Mouse (Mus musculus) liver, embryonic 13.5 days (tissue): ENCODE results near the gene Nfam1. TPM values are rescaled to one million over a fixed set of nuclear protein-coding genes. Genes with fewer than 3 reads are reported as not detected.

ENCODE experiments used
- ATAC-seq: fragments of 200-750 bp; cut with Nextera tagmentation; 2 replicates; pipeline ENCODE4 v1.8.0; 2017; ENCODE audit warnings: low read depth, mild to moderate bottlenecking, moderate number of reproducible peaks, moderate library complexity
- DNase-seq: peaks from one replicate; pipeline ENCODE4 v3.0.0; 2022
- H3K27ac ChIP-seq: fragments of 300-500 bp; sonication (generic); 2 replicates; pipeline ENCODE4 v1.5.1; 2015; ENCODE audit warnings: moderate library complexity, mild to moderate bottlenecking, inconsistent platforms
- H3K27me3 ChIP-seq: fragments of 300-500 bp; sonication (generic); 2 replicates; pipeline ENCODE4 v1.6.1; 2015; ENCODE audit warnings: mild to moderate bottlenecking, inconsistent platforms
- H3K36me3 ChIP-seq: fragments of 300-500 bp; sonication (generic); 2 replicates; pipeline ENCODE4 v1.6.1; 2015; ENCODE audit warnings: mild to moderate bottlenecking, inconsistent platforms
- H3K4me1 ChIP-seq: fragments of 300-500 bp; sonication (generic); replicated peaks from 2 replicates; pipeline ENCODE4 v1.6.1; 2015; ENCODE audit warnings: inconsistent platforms
- H3K4me2 ChIP-seq: fragments of 300-500 bp; sonication (generic); 2 replicates; pipeline ENCODE4 v1.6.1; 2015; ENCODE audit warnings: inconsistent platforms, mild to moderate bottlenecking, moderate library complexity
- H3K4me3 ChIP-seq: fragments of 300-500 bp; sonication (generic); replicated peaks from 2 replicates; pipeline ENCODE4 v1.5.1; 2015; ENCODE audit warnings: mild to moderate bottlenecking, inconsistent platforms
- H3K9ac ChIP-seq: fragments of 300-500 bp; sonication (generic); 2 replicates; pipeline ENCODE4 v1.6.1; 2015; ENCODE audit warnings: mild to moderate bottlenecking, inconsistent platforms
- H3K9me3 ChIP-seq: fragments of 300-500 bp; sonication (generic); replicated peaks from 2 replicates; pipeline ENCODE4 v1.6.1; 2016; ENCODE audit warnings: inconsistent platforms
- WGBS: fragments of 180-500 bp; shearing (Covaris S2); methylation state at CpG from one replicate; pipeline ENCODE4 v1.1.7; 2015; ENCODE audit not compliant: insufficient replicate concordance; 5-methylcytosine and 5-hydroxymethylcytosine counted together
- polyA plus RNA-seq: library from polyadenylated mRNA; unstranded; fragments of >200 nt; fragmentation: Nextera tagmentation; extraction: Ambion mirVana; gene quantifications from 2 replicates; pipeline ENCODE4 v1.2.1, GENCODE M21; 2015

The Nfam1 gene
- polyA plus RNA-seq, 1 experiment from 2014 or later, result 5.9 TPM

- peak within 1 kb of the TSS; percentile 33 for H3K9ac ChIP-seq
- peaks cover 15% of the 10 kb centered on the region for H3K4me1 ChIP-seq
- WGBS, result under 1% methylated on average over 20 of the region's 20 CpGs
These were observed 45.4 kb downstream of the Nfam1 start, which contains the start of gene Tcf20 for GRCm38 (mm10) chr15:82987732-82988112. Gene Tcf20, minus strand, starts transcription at chr15:82987872.

DNA sequence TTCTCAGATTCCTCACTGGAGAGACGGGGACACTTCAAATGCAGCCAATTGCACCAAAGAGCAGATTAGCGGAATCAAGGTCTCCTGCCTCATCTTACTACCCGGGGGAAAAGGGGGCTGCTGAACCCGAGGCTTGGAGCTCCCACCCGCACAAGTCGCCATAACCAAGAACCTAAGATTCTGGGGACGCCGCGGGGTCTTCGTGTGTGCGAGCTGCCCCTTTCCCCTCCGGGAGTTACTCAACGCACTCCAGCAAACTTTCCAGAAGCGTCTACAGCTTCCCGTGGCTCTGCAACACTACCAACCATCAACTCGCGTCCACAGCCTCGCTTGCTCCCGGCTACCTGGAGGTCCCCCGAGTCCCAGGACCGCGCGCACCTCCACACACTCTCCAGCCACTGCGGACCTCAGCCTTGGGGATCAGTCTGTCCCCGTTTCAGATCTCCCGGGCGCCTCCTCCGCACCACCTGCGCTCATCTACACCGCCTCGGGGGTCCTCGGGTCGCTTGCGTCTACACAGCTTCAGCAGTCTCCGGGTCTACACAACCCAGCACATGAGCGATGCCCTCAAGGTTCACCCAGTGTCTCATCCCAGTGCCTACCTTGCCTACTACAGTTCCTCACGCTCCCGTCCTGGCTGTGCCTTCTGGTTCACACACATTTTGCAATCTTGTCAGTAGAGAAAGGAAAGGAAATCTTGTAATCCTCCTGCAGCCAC lies 45.9 kb downstream of the Nfam1 start:
- no peaks in the 10 kb centered on the region for H3K9me3 ChIP-seq
- no peak overlapping the region for H3K27ac ChIP-seq
- peak overlapping the region; percentile 33 for H3K9ac ChIP-seq
- H3K4me1 ChIP-seq, result peaks cover 15% of the 10 kb centered on the region
- peaks cover 83% of the 10 kb centered on the region for H3K27me3 ChIP-seq
- H3K4me2 ChIP-seq, result peak overlapping the region; percentile 72
- 2% methylated on average over 38 of the region's 38 CpGs for WGBS
- H3K36me3 ChIP-seq, result no peaks in the 10 kb centered on the region
- H3K4me3 ChIP-seq, result peak overlapping the region; percentile 50
- ATAC-seq, result 0 out of 2 replicates have a peak, but pooled peaks have one; percentile 22
- no peak for DNase-seq

More at GRCm38 (mm10) chr15:82987732-82988112, 45.4 kb downstream of the Nfam1 start, which contains the start of gene Tcf20:
- Histone ChIP-seq H3K27me3 (peaks cover 77% of the 10 kb centered on the region), H3K9me3 (no peaks in the 10 kb centered on the region), H3K36me3 (no peaks in the 10 kb centered on the region), H3K4me3 (peak within 1 kb of the TSS; percentile 50), H3K4me2 (peak within 1 kb of the TSS; percentile 72), H3K27ac (no peak within 1 kb of the TSS)
- ATAC-seq (peak; percentile 83), DNase-seq (peak; percentile 79)

DNA sequence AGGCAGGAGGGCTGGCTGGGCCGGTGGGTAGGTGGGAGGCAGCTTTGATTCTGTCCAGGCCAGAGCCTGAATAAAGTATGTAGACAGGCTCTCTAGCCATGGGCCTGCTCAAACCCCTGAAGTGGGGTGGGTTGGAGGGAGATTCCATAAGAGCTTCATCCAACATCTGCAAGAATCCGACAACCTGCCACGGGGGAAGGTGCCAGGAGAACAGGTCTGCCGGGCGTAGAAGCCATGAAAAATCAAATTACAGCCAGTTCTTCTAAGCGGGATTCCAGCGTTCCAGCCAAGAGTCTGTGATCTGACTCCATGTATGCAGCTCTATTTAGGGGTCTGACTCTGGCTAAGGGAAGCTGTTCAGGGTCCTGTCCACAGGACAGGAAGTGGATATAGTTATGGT lies 48.5 kb downstream of the Nfam1 start:
- peaks cover 81% of the 10 kb centered on the region for H3K27me3 ChIP-seq
- 75% methylated on average over 7 of the region's 7 CpGs for WGBS
- DNase-seq, result no peak
- no peak overlapping the region for H3K4me2 ChIP-seq
- no peaks in the 10 kb centered on the region for H3K9me3 ChIP-seq
- H3K4me3 ChIP-seq, result no peak overlapping the region
- H3K9ac ChIP-seq, result no peak overlapping the region
- ATAC-seq, result no peak
- peaks cover 15% of the 10 kb centered on the region for H3K4me1 ChIP-seq
- no peaks in the 10 kb centered on the region for H3K36me3 ChIP-seq
- no peak overlapping the region for H3K27ac ChIP-seq

GRCm38 (mm10) chr15:82984097-82984496 lies 49.0 kb downstream of the Nfam1 start:
- Histone ChIP-seq H3K9ac (no peak overlapping the region), H3K4me1 (peaks cover 15% of the 10 kb centered on the region), H3K27me3 (peaks cover 77% of the 10 kb centered on the region), H3K27ac (no peak overlapping the region), H3K9me3 (no peaks in the 10 kb centered on the region), H3K4me3 (no peak overlapping the region), H3K36me3 (no peaks in the 10 kb centered on the region), H3K4me2 (no peak overlapping the region)
- no peak for DNase-seq
- no peak for ATAC-seq
- 13% methylated on average over 3 of the region's 4 CpGs for WGBS

- Histone ChIP-seq H3K27me3 (peaks cover 71% of the 10 kb centered on the region), H3K4me3 (no peak overlapping the region), H3K9me3 (no peaks in the 10 kb centered on the region), H3K9ac (no peak overlapping the region), H3K27ac (no peak overlapping the region), H3K4me1 (peaks cover 15% of the 10 kb centered on the region), H3K36me3 (no peaks in the 10 kb centered on the region), H3K4me2 (no peak overlapping the region)
- DNase-seq (no peak), ATAC-seq (no peak)
- 40% methylated on average over 9 of the region's 9 CpGs for WGBS
These were observed 49.6 kb downstream of the Nfam1 start for GRCm38 (mm10) chr15:82983416-82984026.

DNA sequence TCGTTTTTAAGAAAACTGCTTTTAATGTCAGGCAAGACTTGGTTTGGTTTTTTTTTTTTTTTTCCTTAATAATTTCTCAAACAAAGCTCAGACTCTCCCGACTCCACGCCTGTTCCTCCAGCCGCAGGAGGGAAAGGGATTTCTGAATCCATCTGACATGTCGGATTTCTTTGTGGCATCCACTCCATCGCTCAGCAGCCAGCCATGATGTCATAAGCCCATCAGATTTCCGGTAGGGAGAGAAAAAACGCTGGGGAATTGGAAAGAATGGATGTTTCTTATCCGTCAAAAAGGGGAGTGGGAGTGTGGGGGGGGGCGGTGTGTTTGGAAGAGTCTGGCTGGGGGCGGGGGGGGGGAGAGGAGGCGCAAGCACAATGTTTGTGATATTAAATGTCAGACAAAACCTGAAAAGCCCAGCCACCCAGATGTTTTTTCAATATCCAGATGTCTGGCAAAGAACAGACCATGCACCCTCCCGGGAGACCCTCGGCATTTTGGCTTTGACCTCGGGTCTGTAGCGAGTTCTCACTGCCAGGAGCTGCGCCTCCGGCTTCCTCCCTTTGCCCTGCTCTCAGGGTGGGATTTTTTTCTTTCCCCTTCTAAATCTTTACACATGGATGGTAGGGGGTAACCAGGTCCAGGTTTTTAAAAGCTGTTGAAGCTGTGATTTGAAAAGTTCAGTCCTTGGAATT lies 50.2 kb downstream of the Nfam1 start:
- WGBS, result 25% methylated on average over 18 of the region's 18 CpGs
- Histone ChIP-seq H3K9ac (no peak overlapping the region), H3K4me1 (peaks cover 8% of the 10 kb centered on the region), H3K9me3 (no peaks in the 10 kb centered on the region), H3K27ac (no peak overlapping the region), H3K4me3 (no peak overlapping the region), H3K4me2 (no peak overlapping the region), H3K36me3 (no peaks in the 10 kb centered on the region), H3K27me3 (peaks cover 65% of the 10 kb centered on the region)
- DNase-seq, result no peak
- no peak for ATAC-seq

DNA sequence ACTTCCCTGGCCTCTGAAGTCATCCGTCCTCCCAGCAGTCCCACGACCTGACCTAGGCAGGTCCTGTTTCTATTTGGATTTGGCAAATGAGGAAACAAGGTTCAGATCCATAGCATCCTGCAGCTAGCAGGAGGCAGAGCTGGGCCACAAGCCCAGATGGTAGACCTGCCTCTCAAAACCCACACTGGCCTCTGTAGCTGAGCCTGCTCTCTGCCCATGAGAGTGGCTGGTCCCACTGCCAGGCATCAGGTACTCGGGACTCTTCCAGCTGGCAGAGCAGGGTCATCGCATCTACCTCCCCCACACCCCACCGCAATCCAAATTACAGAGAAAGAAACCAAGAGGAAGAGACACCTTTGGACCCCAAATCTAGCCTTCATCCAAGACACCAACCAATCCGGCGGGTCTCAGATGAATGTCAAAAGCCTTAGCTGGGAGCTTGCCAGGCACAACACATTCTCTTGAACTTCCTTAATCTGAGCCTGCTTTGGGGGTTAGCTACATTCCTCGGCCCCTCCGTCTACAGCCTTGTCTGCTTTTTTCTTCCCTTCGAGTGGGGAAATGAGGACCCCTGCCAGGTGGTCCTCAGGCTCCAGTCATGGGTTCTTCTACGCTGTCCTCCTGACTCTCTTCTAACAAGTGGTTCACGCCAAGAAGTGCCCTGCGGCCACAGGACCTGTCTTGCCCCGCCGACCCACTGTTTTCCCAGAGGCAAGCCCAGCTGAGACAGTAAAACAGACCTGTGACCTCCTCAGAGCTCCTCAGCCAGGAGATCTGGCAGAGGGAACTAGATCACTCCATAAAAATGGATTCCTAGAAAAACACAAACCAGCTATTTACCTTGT lies 51.2 kb downstream of the Nfam1 start:
- no peak overlapping the region for H3K9ac ChIP-seq
- H3K4me2 ChIP-seq, result no peak overlapping the region
- WGBS, result 35% methylated on average over 15 of the region's 15 CpGs
- H3K4me3 ChIP-seq, result no peak overlapping the region
- H3K27me3 ChIP-seq, result peaks cover 56% of the 10 kb centered on the region
- DNase-seq (no peak), ATAC-seq (no peak)
- H3K4me1 ChIP-seq, result peaks cover 1% of the 10 kb centered on the region
- H3K9me3 ChIP-seq, result no peaks in the 10 kb centered on the region
- H3K27ac ChIP-seq, result no peak overlapping the region
- no peaks in the 10 kb centered on the region for H3K36me3 ChIP-seq

- DNase-seq (no peak), ATAC-seq (no peak)
- no peak overlapping the region for H3K4me2 ChIP-seq
- H3K27ac ChIP-seq, result no peak overlapping the region
- no peak overlapping the region for H3K4me3 ChIP-seq
- no peak overlapping the region for H3K9ac ChIP-seq
- no peaks in the 10 kb centered on the region for H3K36me3 ChIP-seq
- H3K4me1 ChIP-seq, result no peaks in the 10 kb centered on the region
- no peaks in the 10 kb centered on the region for H3K9me3 ChIP-seq
- H3K27me3 ChIP-seq, result peaks cover 34% of the 10 kb centered on the region
- WGBS, result 65% methylated on average over 1 of the region's 1 CpGs
These were observed 53.6 kb downstream of the Nfam1 start for GRCm38 (mm10) chr15:82979531-82979930.

GRCm38 (mm10) chr15:82974471-82974870 lies 58.6 kb downstream of the Nfam1 start:
- WGBS, result 63% methylated on average over 1 of the region's 1 CpGs
- no peaks in the 10 kb centered on the region for H3K27me3 ChIP-seq
- H3K9me3 ChIP-seq, result no peaks in the 10 kb centered on the region
- no peak overlapping the region for H3K4me2 ChIP-seq
- H3K27ac ChIP-seq, result no peak overlapping the region
- H3K36me3 ChIP-seq, result no peaks in the 10 kb centered on the region
- ATAC-seq (no peak), DNase-seq (no peak)
- no peak overlapping the region for H3K9ac ChIP-seq
- H3K4me1 ChIP-seq, result no peaks in the 10 kb centered on the region; the same call in none of the 2 replicates
- no peak overlapping the region for H3K4me3 ChIP-seq

GRCm38 (mm10) chr15:82969206-82969721 lies 63.8 kb downstream of the Nfam1 start:
- no peak overlapping the region for H3K27ac ChIP-seq
- WGBS, result 6% methylated on average over 6 of the region's 6 CpGs

More at GRCm38 (mm10) chr15:82969206-82969721, 63.8 kb downstream of the Nfam1 start:
- peaks cover 14% of the 10 kb centered on the region for H3K4me1 ChIP-seq
- H3K9ac ChIP-seq, result no peak overlapping the region
- ATAC-seq (no peak), DNase-seq (no peak)
- no peaks in the 10 kb centered on the region for H3K36me3 ChIP-seq
- no peak overlapping the region for H3K4me3 ChIP-seq
- peaks cover 45% of the 10 kb centered on the region for H3K27me3 ChIP-seq
- no peak overlapping the region for H3K4me2 ChIP-seq
- no peaks in the 10 kb centered on the region for H3K9me3 ChIP-seq
